Mouse (Mus musculus) erythroblast, embryonic 14.5 days (primary cell): ENCODE data around the gene Pnrc1. TPM values are rescaled to one million over a fixed set of nuclear protein-coding genes. Genes with fewer than 3 reads are reported as not detected.
"Not testable (repeated sequence)": the region's sequence is repeated elsewhere in the genome, so short reads cannot be mapped to it uniquely, and the experiment has no call there.

Source experiments
- H3K27me3 ChIP-seq: 2 replicates; pipeline ENCODE4 v1.6.1; 2012; ENCODE audit warnings: inconsistent platforms; ENCODE audit not compliant: control insufficient read depth
- H3K36me3 ChIP-seq: 2 replicates; pipeline ENCODE4 v1.6.1; 2012; ENCODE audit warnings: mild to moderate bottlenecking, inconsistent platforms; ENCODE audit not compliant: control insufficient read depth
- H3K4me1 ChIP-seq: 2 replicates; pipeline ENCODE4 v1.6.1; 2012; ENCODE audit warnings: inconsistent platforms; ENCODE audit not compliant: control insufficient read depth
- H3K4me3 ChIP-seq: replicated peaks from 2 replicates; pipeline ENCODE3; 2012; ENCODE audit warnings: moderate library complexity, mild to moderate bottlenecking, inconsistent platforms
- H3K9me3 ChIP-seq: 2 replicates; pipeline ENCODE4 v1.6.1; 2012; ENCODE audit warnings: low read length, inconsistent platforms, mixed read lengths; ENCODE audit not compliant: control insufficient read depth
- GATA1 ChIP-seq: IDR thresholded peaks from 2 replicates; pipeline ENCODE4 v1.6.1; 2012; ENCODE audit warnings: low read length, inconsistent platforms, mixed read lengths
- TAL1 ChIP-seq: IDR thresholded peaks from 3 replicates; pipeline ENCODE4 v1.6.1; 2012; ENCODE audit warnings: low read length, inconsistent platforms, mixed read lengths
- polyA plus RNA-seq: library from polyadenylated mRNA; stranded (reverse); fragments of >175 nt; gene quantifications from 2 replicates; pipeline ENCODE4 v1.2.3, GENCODE M21; 2012

Pnrc1 gene
- polyA plus RNA-seq, 1 experiment, result 68.6 TPM

- no peak overlapping the region for H3K4me3 ChIP-seq
- TF ChIP-seq GATA1 (no peak), TAL1 (no peak)
- H3K27me3 ChIP-seq, result no peaks in the 10 kb centered on the region
- 0 out of 2 replicates have a peak, but pooled peaks cover 2% of the 10 kb centered on the region for H3K4me1 ChIP-seq
- H3K36me3 ChIP-seq, result no peaks in the 10 kb centered on the region
- H3K9me3 ChIP-seq, result peaks cover 5% of the 10 kb centered on the region
These were observed 13.1 kb upstream of the Pnrc1 start for GRCm38 (mm10) chr4:33303057-33303456.

DNA sequence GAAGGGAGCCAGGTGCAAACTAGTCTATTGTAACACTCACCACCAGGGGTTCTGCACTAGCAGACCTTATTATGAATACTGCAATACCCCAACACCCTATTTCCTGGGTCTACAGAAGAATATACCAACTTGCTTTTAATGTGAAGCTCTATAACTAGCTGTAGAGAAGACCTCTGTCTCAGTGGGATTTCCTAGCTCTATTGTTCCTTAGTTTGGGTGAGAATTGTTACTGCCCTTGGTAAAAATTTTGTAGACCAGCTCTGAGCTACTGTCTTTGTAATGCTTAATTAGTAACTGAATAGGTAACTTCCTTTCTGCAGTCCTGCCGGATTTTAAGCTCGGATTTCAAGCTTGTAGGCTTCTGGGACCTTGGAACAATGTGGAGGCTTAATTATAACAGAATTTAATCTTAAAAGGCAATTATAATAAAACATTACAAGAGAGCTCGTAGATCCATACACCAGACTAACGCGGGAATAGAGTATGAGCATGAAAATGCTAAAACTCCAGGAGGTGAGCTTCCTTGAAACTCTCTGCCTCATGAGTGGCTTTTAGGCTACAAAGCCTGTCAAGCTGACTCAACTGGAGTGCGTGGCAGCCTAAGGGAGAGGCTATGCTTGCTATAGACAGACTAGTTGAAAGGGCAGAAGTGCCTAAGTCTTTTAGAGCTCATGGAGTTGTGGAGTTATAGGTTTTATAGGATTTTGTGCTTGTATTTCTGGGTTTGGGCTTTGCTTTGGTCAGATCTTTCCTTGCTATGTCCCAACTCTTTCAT is 11.1 kb upstream of the Pnrc1 start:
- H3K4me3 ChIP-seq, H3K36me3 ChIP-seq, H3K4me1 ChIP-seq, H3K27me3 ChIP-seq, H3K9me3 ChIP-seq: not testable (repeated sequence)

- TF ChIP-seq TAL1 (no peak), GATA1 (no peak)
- Histone ChIP-seq H3K4me3 (no peak overlapping the region), H3K27me3 (no peaks in the 10 kb centered on the region; the same call in 1 of the 2 replicates), H3K4me1 (peaks cover 6% of the 10 kb centered on the region), H3K36me3 (no peaks in the 10 kb centered on the region), H3K9me3 (no peaks in the 10 kb centered on the region)
These were observed 2.7 kb upstream of the Pnrc1 start for GRCm38 (mm10) chr4:33292409-33293370.

DNA sequence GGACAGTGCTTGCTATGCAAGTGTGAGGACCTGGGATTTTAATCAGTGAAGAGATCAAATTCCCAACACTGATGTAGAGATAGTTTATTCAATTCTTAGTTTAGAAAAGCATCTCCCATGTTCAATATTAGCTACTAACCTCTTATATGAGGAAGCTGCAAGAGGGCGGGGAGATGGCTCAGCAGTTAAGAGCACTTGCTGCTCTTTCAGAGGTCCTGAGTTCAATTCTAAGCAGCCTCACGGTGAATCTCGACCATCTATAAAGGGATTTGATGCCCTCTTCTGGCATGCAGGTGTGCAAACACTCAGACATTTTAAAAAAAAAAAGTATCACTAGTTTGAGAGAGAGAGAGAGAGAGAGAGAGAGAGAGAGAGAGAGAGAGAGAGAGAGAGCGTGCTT is 915 bp upstream of the Pnrc1 start:
- no peak for TF ChIP-seq TAL1
- no peak for TF ChIP-seq GATA1
- no peaks in the 10 kb centered on the region for H3K36me3 ChIP-seq
- no peak overlapping the region for H3K4me3 ChIP-seq
- H3K9me3 ChIP-seq, result no peaks in the 10 kb centered on the region
- peaks cover 6% of the 10 kb centered on the region for H3K4me1 ChIP-seq
- H3K27me3 ChIP-seq, result no peaks in the 10 kb centered on the region; the same call in 1 of the 2 replicates

DNA sequence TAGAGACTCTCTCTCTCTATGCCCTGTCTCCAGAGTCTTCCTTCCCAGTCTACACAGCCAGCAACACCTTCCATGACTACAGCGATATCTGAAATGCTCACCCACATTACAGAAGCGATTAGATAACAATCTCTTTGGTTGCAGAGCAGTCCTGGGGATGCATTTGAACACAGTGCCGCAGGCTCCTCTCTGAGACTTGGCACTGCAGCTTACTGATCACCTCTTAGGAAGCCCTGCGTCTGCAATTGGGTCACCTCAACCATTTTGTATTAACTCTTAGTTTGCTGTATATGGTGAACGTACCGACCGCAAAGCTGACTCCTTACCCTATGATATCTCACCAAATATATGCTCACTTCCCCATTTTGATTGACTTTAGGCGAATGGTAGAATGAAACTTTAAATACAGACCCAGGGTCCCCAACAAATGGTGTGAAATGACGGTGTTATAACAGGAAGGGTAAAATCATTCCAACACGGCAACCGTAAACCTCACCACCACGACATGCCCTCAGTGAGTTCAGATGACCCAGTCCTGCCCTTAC is 785 bp downstream of the Pnrc1 start:
- Histone ChIP-seq H3K27me3 (no peaks in the 10 kb centered on the region; the same call in 1 of the 2 replicates), H3K4me1 (peaks cover 6% of the 10 kb centered on the region), H3K4me3 (no peak overlapping the region), H3K36me3 (no peaks in the 10 kb centered on the region), H3K9me3 (no peaks in the 10 kb centered on the region)
- TF ChIP-seq TAL1 (no peak), GATA1 (no peak)

DNA sequence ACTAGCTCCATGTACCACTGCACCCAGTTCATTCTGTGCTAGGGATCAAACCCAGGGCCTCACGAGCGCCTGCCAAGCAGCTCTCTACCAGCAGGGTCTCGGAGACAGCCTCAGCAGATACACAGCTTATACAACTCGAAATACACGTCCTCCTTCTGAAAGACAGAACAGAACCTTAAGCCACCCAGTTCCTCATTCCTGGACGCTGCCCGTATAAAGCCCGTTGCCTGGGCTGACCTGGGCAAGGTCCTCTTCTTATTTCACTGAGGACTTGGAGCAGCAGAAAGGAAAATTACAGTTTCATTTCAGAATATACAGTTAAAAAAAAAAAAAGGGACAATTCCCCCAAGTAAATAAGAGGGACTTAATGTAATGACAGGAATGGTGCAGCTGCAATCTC is 4.5 kb downstream of the Pnrc1 start:
- Histone ChIP-seq H3K4me3 (no peak overlapping the region), H3K4me1 (no peaks in the 10 kb centered on the region), H3K9me3 (no peaks in the 10 kb centered on the region), H3K36me3 (no peaks in the 10 kb centered on the region), H3K27me3 (no peaks in the 10 kb centered on the region)
- TF ChIP-seq TAL1 (no peak), GATA1 (no peak)

GRCm38 (mm10) chr4:33284083-33284880 is 5.7 kb downstream of the Pnrc1 start:
- no peaks in the 10 kb centered on the region for H3K4me1 ChIP-seq
- H3K9me3 ChIP-seq, result no peaks in the 10 kb centered on the region
- H3K27me3 ChIP-seq, result no peaks in the 10 kb centered on the region
- no peaks in the 10 kb centered on the region for H3K36me3 ChIP-seq
- H3K4me3 ChIP-seq, result no peak overlapping the region
- TF ChIP-seq TAL1 (no peak), GATA1 (no peak)

DNA sequence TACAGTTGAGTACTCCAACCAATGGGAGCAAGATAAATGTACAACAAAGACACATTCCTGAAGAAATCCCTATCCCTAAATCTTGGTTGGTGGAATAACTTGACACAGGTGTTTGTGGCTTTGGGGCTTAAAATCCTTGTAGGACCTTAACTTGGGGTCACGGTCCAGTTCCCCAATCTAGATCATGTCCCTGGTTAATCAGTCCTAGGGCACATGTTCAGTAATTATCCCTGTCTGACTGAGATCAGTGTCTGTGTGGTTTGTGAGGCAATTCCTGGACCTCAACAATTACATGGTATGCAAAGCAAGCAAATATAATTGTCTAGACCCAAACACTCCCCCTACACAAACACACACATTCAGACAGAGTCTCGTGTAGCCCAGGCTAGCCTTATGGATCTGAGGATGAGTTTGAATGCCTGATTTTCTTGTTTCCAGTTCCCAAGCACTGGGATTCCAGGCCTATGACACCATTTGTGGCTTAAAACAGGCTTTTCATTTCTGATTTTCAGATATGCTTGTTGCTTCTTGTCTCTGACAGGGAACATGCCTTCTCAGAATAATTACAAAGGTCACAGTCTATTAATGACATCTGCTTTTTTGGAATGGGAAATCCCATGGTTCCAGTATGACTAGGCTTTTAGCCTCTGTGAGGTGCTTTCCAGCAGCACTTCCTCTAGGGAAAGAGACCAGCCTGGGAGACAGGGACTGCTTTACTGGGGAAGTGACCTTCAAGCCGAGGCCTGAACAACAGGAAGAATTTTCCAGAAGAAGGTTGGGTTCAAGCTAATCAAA is 7.9 kb downstream of the Pnrc1 start:
- H3K27me3 ChIP-seq, result no peaks in the 10 kb centered on the region
- no peaks in the 10 kb centered on the region for H3K4me1 ChIP-seq
- no peak overlapping the region for H3K4me3 ChIP-seq
- no peaks in the 10 kb centered on the region for H3K36me3 ChIP-seq
- no peaks in the 10 kb centered on the region for H3K9me3 ChIP-seq
- TF ChIP-seq TAL1 (no peak), GATA1 (no peak)
